Mouse (Mus musculus) forebrain, embryonic 10.5 days (tissue): ENCODE results near the gene Zbtb24. TPM values are rescaled to one million over a fixed set of nuclear protein-coding genes. Genes with fewer than 3 reads are reported as not detected.
"Not testable (repeated sequence)": the region's sequence is repeated elsewhere in the genome, so short reads cannot be mapped to it uniquely, and the experiment has no call there.

Source experiments
- DNase-seq: peaks from one replicate; pipeline ENCODE4 v3.0.0-alpha.2; 2017; ENCODE audit warnings: low spot score; ENCODE audit errors: extremely low spot score
- H3K27ac ChIP-seq: fragments of 300-500 bp; sonication (generic); 2 replicates; pipeline ENCODE4 v1.5.1; 2016; ENCODE audit warnings: mild to moderate bottlenecking
- H3K27me3 ChIP-seq: fragments of 300-500 bp; sonication (generic); 2 replicates; pipeline ENCODE4 v1.6.1; 2016; ENCODE audit warnings: mild to moderate bottlenecking; ENCODE audit not compliant: poor library complexity, severe bottlenecking
- H3K36me3 ChIP-seq: fragments of 300-500 bp; sonication (generic); replicated peaks from 2 replicates; pipeline ENCODE4 v1.6.1; 2016; ENCODE audit warnings: mild to moderate bottlenecking, moderate library complexity
- H3K4me1 ChIP-seq: fragments of 300-500 bp; sonication (generic); 2 replicates; pipeline ENCODE4 v1.6.1; 2016
- H3K4me3 ChIP-seq: fragments of 300-500 bp; sonication (generic); 2 replicates; pipeline ENCODE4 v1.5.1; 2016; ENCODE audit warnings: mild to moderate bottlenecking, moderate library complexity
- H3K9me3 ChIP-seq: fragments of 300-500 bp; sonication (generic); 2 replicates; pipeline ENCODE4 v1.6.1; 2016; ENCODE audit warnings: mild to moderate bottlenecking, moderate library complexity
- WGBS: fragments of 180-500 bp; shearing (Covaris S2); methylation state at CpG from one replicate; pipeline ENCODE4 v1.1.7; 2016; 5-methylcytosine and 5-hydroxymethylcytosine counted together
- polyA plus RNA-seq: library from polyadenylated mRNA; unstranded; fragments of >200 nt; fragmentation: Nextera tagmentation; extraction: Ambion mirVana; gene quantifications from 2 replicates; pipeline ENCODE4 v1.2.1, GENCODE M21; 2016

Zbtb24 gene
- 16.0 and 17.7 TPM in 2 replicates for polyA plus RNA-seq

DNA sequence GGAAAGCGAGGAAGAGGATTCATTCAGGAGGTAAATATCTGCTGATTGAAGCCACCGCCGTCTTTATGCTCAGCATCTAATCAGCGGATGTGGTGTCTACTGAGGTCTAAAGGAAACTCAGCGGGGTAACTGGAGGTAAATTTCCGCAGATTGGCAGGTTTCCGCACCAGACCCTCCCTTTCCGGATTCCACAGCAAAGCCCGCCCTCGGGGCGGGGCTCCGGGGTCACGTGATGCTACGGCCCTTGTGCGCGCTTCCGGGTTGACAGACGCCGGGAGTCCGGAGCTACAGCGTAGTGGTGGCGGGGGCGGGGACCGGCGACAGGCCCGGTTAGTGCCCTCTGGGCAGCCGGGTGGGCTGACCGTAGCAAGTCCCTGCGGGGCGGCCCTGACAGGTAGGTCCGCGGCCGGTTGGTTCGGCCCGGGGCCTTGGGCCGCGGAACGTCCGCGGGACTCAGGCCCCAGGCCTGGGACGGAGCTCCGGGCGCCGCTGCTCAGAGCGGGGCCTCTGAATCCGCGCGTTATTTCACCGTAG lies at the start of gene Zbtb24:
TSS of gene Zbtb24 (plus strand) at position 247 of the 534 bp plus-strand sequence.
- peak; percentile 96 for DNase-seq
- peaks cover 21% of the 10 kb centered on the region for H3K4me1 ChIP-seq
- H3K9me3 ChIP-seq = no peaks in the 10 kb centered on the region
- H3K4me3 ChIP-seq = peak within 1 kb of the TSS; percentile 89
- H3K27me3 ChIP-seq = no peaks in the 10 kb centered on the region
- peak within 1 kb of the TSS; percentile 88 for H3K27ac ChIP-seq
- under 1% methylated on average over 49 of the region's 49 CpGs for WGBS
- peaks cover 31% of the 10 kb centered on the region for H3K36me3 ChIP-seq

- no peak overlapping the region for H3K4me3 ChIP-seq
- WGBS = 79% methylated on average over 3 of the region's 3 CpGs
- H3K27ac ChIP-seq = no peak overlapping the region
- H3K27me3 ChIP-seq = no peaks in the 10 kb centered on the region
- no peaks in the 10 kb centered on the region for H3K9me3 ChIP-seq
- DNase-seq = no peak
- H3K36me3 ChIP-seq = no peaks in the 10 kb centered on the region
- no peaks in the 10 kb centered on the region for H3K4me1 ChIP-seq
Observed at GRCm38 (mm10) chr10:41401097-41401496, 49.1 kb upstream of the Zbtb24 start.

DNA sequence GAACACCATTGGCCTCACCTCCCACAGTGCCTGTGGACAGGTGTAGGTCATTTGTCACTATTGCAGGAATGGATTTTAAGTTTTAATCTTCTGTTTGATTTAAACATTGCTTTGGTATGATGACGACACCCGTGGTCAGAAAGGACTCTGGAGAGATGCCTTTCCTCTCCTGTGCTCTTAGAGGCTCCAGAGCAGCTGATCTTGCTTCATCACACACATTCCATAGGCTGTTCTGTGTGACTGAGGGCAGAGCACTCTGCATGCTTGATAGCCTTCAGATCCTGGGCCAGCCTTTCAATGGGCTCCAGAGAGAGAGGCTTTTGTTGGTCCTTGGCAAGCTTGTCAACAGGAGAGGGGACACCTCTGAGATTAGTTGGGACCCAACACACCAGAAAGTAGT lies 46.8 kb upstream of the Zbtb24 start:
- Histone ChIP-seq H3K4me1 (no peaks in the 10 kb centered on the region), H3K9me3 (no peaks in the 10 kb centered on the region), H3K36me3 (no peaks in the 10 kb centered on the region), H3K4me3 (no peak overlapping the region), H3K27me3 (no peaks in the 10 kb centered on the region), H3K27ac (no peak overlapping the region; the same call in 1 of the 2 replicates)
- 78% methylated on average over 2 of the region's 2 CpGs for WGBS
- no peak for DNase-seq

- Histone ChIP-seq H3K4me1 (no peaks in the 10 kb centered on the region), H3K27ac (no peak overlapping the region; the same call in 1 of the 2 replicates), H3K27me3 (no peaks in the 10 kb centered on the region), H3K4me3 (no peak overlapping the region), H3K36me3 (no peaks in the 10 kb centered on the region), H3K9me3 (no peaks in the 10 kb centered on the region)
- 54% methylated on average over 3 of the region's 3 CpGs for WGBS
- DNase-seq = no peak
Observed at GRCm38 (mm10) chr10:41403893-41404612, 46.1 kb upstream of the Zbtb24 start.

- not testable (repeated sequence) for H3K4me3 ChIP-seq, H3K36me3 ChIP-seq, DNase-seq, H3K27ac ChIP-seq, H3K27me3 ChIP-seq, H3K4me1 ChIP-seq
- 91% methylated on average over 4 of the region's 4 CpGs for WGBS
- peaks cover 18% of the 10 kb centered on the region for H3K9me3 ChIP-seq
Observed at GRCm38 (mm10) chr10:41410176-41410575, 40.0 kb upstream of the Zbtb24 start.

GRCm38 (mm10) chr10:41410821-41411220 lies 39.4 kb upstream of the Zbtb24 start:
- DNase-seq, H3K27me3 ChIP-seq, H3K4me3 ChIP-seq, H3K36me3 ChIP-seq, H3K4me1 ChIP-seq, H3K27ac ChIP-seq: not testable (repeated sequence)
- WGBS = 95% methylated on average over 1 of the region's 1 CpGs
- peaks cover 24% of the 10 kb centered on the region for H3K9me3 ChIP-seq

DNA sequence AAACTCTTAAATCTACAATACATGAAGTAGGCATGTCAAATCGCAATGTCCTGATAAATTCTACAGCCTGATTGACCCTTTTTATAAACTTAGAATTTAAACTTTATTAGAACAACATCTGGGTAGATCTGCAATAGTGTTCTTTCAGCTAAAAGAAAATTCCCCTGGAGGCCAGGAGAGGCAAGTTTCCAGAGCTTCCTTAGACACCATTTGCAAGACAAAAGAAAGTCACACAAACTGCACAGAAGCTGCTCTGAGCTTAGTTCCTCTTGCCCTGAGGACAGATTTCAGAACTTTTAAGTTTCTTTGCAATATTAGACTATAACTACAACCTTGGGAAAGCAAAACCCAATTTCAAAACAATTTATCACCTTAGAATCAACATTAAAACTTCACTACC lies 36.7 kb upstream of the Zbtb24 start:
- H3K9me3 ChIP-seq = peaks cover 36% of the 10 kb centered on the region
- not testable (repeated sequence) for H3K36me3 ChIP-seq, H3K4me1 ChIP-seq, H3K27me3 ChIP-seq, DNase-seq, H3K27ac ChIP-seq, H3K4me3 ChIP-seq
- 79% methylated on average over 1 of the region's 1 CpGs for WGBS

DNA sequence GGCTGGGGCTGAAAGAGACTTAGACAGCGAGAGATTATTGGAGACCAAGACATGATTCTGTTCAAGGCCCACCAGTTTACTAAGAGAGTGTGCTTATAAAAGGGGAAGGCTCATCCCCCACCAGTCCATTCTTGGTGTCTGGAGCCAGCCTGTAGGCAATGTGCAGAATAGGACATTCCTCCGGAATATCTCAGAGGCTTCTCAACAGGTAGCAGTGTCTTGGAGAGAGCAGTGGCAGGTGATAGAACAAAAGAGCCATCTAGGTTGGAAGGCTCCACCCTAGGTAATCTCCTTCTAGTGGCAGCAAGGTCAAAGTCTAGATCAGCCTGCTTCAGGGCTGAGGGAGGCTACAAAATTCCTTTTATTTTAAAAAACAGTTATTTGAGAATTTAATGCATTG lies 34.8 kb upstream of the Zbtb24 start:
- WGBS = 91% methylated on average over 2 of the region's 2 CpGs
- H3K4me3 ChIP-seq, DNase-seq, H3K27ac ChIP-seq, H3K27me3 ChIP-seq, H3K36me3 ChIP-seq, H3K4me1 ChIP-seq: not testable (repeated sequence)
- H3K9me3 ChIP-seq = peaks cover 28% of the 10 kb centered on the region

- H3K4me1 ChIP-seq = no peaks in the 10 kb centered on the region
- H3K27me3 ChIP-seq = no peaks in the 10 kb centered on the region
- no peak overlapping the region for H3K27ac ChIP-seq
- H3K36me3 ChIP-seq = no peaks in the 10 kb centered on the region
- WGBS = 87% methylated on average over 9 of the region's 9 CpGs
- peaks cover 14% of the 10 kb centered on the region; the same call in 1 of the 2 replicates for H3K9me3 ChIP-seq
- DNase-seq = no peak
- no peak overlapping the region for H3K4me3 ChIP-seq
Observed at GRCm38 (mm10) chr10:41420496-41421200, 29.5 kb upstream of the Zbtb24 start.

- WGBS = 87% methylated on average over 2 of the region's 2 CpGs
- Histone ChIP-seq H3K4me1 (no peaks in the 10 kb centered on the region), H3K27me3 (no peaks in the 10 kb centered on the region), H3K9me3 (no peaks in the 10 kb centered on the region), H3K4me3 (no peak overlapping the region), H3K36me3 (no peaks in the 10 kb centered on the region), H3K27ac (no peak overlapping the region)
- DNase-seq = no peak
Observed at GRCm38 (mm10) chr10:41423681-41424080, 26.5 kb upstream of the Zbtb24 start.

DNA sequence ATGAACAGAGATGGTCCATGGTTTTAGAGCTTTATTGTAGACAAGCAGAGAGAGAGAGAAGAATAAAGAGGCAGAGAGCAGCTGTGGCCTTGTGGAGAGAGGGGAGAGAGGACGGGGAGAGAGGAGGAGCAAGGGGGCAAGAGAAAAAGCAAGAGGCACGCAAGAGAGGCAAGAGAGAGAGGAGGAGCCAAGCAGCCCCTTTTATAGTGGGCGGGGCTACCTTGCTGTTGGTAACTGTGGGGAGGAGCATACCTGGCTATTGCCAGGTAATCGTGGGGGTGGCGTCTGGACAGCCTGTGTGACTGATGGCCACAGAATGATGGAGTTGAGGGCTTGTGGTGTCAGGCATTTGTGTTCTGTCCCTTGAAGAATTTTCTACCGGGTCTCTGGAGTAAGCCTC lies 23.8 kb upstream of the Zbtb24 start:
- DNase-seq = no peak
- Histone ChIP-seq H3K4me3 (no peak overlapping the region), H3K27ac (no peak overlapping the region), H3K27me3 (no peaks in the 10 kb centered on the region), H3K9me3 (no peaks in the 10 kb centered on the region), H3K36me3 (no peaks in the 10 kb centered on the region), H3K4me1 (no peaks in the 10 kb centered on the region)
- 54% methylated on average over 6 of the region's 6 CpGs for WGBS

DNA sequence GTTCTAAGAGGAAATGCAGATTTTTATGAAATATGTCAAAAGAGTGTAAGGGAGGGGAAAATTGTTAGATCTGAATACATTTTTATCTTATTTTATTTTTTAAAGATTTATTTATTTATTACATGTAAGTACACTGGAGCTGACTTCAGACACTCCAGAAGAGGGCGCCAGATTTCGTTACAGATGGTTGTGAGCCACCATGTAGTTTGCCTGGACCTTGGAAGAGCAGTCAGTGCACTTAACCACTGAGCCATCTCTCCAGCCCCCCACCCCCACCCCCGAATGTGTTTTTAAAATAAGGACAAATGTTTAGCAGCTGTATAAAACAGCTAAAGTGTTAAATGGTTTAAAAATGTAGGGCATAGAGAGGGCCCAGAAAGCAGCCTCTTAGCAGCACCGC lies 15.6 kb upstream of the Zbtb24 start:
- peaks cover 16% of the 10 kb centered on the region for H3K27me3 ChIP-seq
- H3K9me3 ChIP-seq = no peaks in the 10 kb centered on the region
- H3K4me3 ChIP-seq = no peak overlapping the region
- H3K4me1 ChIP-seq = no peaks in the 10 kb centered on the region
- no peaks in the 10 kb centered on the region for H3K36me3 ChIP-seq
- peak; percentile 33 for DNase-seq
- H3K27ac ChIP-seq = no peak overlapping the region
- 27% methylated on average over 4 of the region's 4 CpGs for WGBS

DNA sequence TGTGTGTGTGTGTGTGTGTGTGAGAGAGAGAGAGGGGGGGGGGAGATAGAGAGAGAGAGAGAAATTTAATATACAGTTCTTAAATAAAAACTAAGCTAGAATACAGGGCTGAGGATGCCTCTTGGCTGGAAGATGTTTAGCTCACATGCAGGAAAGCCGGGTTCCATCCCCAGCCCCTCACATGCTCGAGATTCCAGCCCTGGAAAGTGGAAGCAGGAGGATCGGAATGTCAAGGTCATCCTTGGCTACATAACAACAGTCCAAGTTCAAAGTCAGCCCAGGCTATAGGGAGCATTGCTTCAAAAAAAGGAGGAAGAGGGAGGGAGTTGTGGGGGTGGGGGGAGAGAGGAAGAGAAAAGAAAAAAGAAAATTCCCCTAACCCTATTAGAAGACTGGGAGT lies 15.0 kb upstream of the Zbtb24 start:
- no peaks in the 10 kb centered on the region for H3K9me3 ChIP-seq
- H3K4me3 ChIP-seq = no peak overlapping the region
- H3K36me3 ChIP-seq = no peaks in the 10 kb centered on the region
- WGBS = 52% methylated on average over 3 of the region's 3 CpGs
- no peaks in the 10 kb centered on the region for H3K4me1 ChIP-seq
- DNase-seq = no peak
- H3K27ac ChIP-seq = no peak overlapping the region
- H3K27me3 ChIP-seq = peaks cover 16% of the 10 kb centered on the region
